Mouse (Mus musculus) splenic B cell, adult 2 months (primary cell): ENCODE measurements around the gene Efna5.

Source experiments
- DNase-seq: peaks from one replicate; pipeline ENCODE4 v3.0.0-alpha.2; 2011; ENCODE audit warnings: low read depth, low spot score
- H3K27me3 ChIP-seq: 2 replicates; pipeline ENCODE4 v1.6.1; 2012; ENCODE audit warnings: mild to moderate bottlenecking, low read length, moderate library complexity, mixed read lengths; ENCODE audit not compliant: control insufficient read depth, poor library complexity, insufficient read depth, severe bottlenecking
- H3K36me3 ChIP-seq: 2 replicates; pipeline ENCODE4 v1.6.1; 2012; ENCODE audit warnings: mild to moderate bottlenecking, low read length, moderate library complexity, mixed read lengths; ENCODE audit not compliant: control insufficient read depth, poor library complexity, insufficient read depth, severe bottlenecking

Efna5 gene

GRCm38 (mm10) chr17:62756951-62757350 lies 124.2 kb downstream of the Efna5 start:
- no peak for DNase-seq
- Histone ChIP-seq H3K36me3 (no peaks in the 10 kb centered on the region), H3K27me3 (no peaks in the 10 kb centered on the region)

GRCm38 (mm10) chr17:62755635-62756034 lies 125.5 kb downstream of the Efna5 start:
- DNase-seq, result no peak
- no peaks in the 10 kb centered on the region for H3K36me3 ChIP-seq
- no peaks in the 10 kb centered on the region; the same call in 1 of the 2 replicates for H3K27me3 ChIP-seq

DNA sequence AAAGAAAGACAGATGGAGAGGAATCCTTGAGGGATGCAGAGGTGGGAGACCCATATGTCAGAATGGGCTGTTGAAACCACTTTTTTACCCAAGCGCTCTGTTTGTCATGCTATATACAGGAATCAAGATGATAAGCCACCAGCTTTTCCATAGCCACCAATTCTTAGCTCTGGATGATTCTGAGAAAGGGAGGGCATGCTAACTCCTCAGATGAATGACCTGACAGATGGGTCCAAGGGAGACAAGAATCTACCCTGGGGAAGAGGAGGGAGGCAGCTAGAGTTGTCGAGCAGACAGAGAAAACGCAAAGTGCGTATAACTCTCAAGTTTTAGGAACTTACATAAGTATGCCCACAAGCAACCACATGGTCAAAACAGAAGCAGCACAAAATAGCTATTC lies 126.5 kb downstream of the Efna5 start:
- no peak for DNase-seq

GRCm38 (mm10) chr17:62752381-62752889 lies 128.7 kb downstream of the Efna5 start:
- no peaks in the 10 kb centered on the region for H3K36me3 ChIP-seq
- H3K27me3 ChIP-seq, result no peaks in the 10 kb centered on the region; the same call in 1 of the 2 replicates
- no peak for DNase-seq

More for the DNA sequence above, 126.5 kb downstream of the Efna5 start:
- Histone ChIP-seq H3K36me3 (no peaks in the 10 kb centered on the region), H3K27me3 (no peaks in the 10 kb centered on the region; the same call in 1 of the 2 replicates)

GRCm38 (mm10) chr17:62750647-62751046 lies 130.5 kb downstream of the Efna5 start:
- no peaks in the 10 kb centered on the region for H3K36me3 ChIP-seq
- DNase-seq, result no peak
- H3K27me3 ChIP-seq, result no peaks in the 10 kb centered on the region; the same call in 1 of the 2 replicates

DNA sequence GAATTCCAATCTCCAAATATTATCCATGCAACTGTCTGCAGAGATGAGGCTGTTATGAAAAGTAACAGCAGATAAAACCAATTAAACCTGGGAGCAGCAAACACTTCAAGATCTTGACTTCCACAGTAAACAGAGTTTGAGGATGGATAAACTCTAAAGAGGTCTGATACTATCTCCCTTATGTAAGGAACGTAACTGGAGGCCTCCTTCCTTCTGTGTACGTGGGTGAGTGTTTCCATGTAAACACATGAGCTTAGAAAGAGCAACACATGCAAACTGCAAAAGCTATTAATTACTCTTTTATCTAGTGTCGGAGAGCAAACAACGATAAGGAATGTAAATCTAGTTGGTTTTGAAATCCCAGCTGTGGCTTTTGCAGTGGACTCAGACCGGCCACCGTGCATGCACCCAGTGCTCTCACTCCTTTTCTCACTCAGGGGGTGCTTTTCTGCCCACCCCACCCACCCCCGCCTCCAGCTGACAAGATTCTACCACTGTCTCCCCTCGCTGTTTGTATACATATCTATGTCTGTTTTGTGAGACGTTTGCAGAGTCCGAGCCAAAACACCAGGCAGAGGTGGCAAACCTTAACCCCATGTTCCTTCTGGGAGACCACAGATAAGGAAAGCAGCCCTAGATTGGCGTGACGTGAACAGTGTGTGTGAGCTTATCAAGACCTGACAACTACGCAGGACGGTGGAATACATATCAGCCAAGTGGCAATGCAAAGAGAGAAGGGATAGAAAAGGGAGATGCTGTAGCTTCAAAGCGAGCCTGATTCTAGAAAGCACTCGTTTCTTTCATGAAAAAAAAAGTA lies 132.1 kb downstream of the Efna5 start:
- no peak for DNase-seq
- Histone ChIP-seq H3K27me3 (no peaks in the 10 kb centered on the region; the same call in 1 of the 2 replicates), H3K36me3 (no peaks in the 10 kb centered on the region)

GRCm38 (mm10) chr17:62747381-62747780 lies 133.7 kb downstream of the Efna5 start:
- H3K36me3 ChIP-seq, result no peaks in the 10 kb centered on the region
- DNase-seq, result no peak

GRCm38 (mm10) chr17:62746827-62747226 lies 134.3 kb downstream of the Efna5 start:
- Histone ChIP-seq H3K27me3 (no peaks in the 10 kb centered on the region; the same call in 1 of the 2 replicates), H3K36me3 (no peaks in the 10 kb centered on the region)
- DNase-seq, result no peak

More at GRCm38 (mm10) chr17:62747381-62747780, 133.7 kb downstream of the Efna5 start:
- no peaks in the 10 kb centered on the region; the same call in 1 of the 2 replicates for H3K27me3 ChIP-seq

GRCm38 (mm10) chr17:62745286-62745685 lies 135.8 kb downstream of the Efna5 start:
- DNase-seq, result no peak
- H3K36me3 ChIP-seq, result no peaks in the 10 kb centered on the region
- H3K27me3 ChIP-seq, result no peaks in the 10 kb centered on the region

DNA sequence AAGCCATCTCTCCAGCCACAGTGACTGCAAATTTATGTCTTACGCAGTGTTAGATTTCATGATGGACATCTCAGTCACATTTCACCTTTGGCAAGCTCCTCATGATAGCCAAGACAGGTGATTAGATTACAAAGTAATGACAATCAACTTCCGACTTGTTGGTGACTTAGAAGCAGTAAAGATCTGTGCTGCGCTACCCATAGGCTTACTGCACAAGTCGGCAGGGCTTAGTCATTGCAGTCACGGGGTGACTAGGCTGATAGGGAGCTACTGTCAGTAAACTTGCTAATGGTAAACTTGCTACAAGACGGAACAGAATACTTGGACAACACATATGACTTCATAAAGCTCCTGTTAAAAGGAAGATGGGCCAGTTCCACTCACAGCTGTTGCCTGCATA lies 136.9 kb downstream of the Efna5 start:
- DNase-seq, result no peak
- Histone ChIP-seq H3K36me3 (no peaks in the 10 kb centered on the region), H3K27me3 (no peaks in the 10 kb centered on the region)

DNA sequence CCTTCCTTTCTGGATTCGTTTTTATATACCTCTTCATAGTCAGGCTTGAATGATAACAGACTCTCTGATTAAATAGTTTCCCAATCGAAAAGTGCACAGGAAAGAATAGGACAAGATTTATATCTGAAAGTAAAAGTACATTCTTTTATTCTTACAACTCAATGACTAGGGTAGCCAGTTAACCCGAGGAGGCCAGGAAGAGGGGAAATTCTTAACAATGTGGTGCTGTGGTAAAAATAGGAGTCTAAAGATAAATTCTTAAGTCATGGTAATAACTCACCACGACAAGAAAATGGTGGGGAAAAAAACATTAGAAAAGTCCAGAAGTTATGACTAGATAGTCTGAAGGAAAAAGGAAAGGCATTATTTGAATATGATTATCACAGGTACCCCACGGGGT lies 139.4 kb downstream of the Efna5 start:
- DNase-seq, result no peak
- no peaks in the 10 kb centered on the region for H3K36me3 ChIP-seq
- H3K27me3 ChIP-seq, result no peaks in the 10 kb centered on the region

DNA sequence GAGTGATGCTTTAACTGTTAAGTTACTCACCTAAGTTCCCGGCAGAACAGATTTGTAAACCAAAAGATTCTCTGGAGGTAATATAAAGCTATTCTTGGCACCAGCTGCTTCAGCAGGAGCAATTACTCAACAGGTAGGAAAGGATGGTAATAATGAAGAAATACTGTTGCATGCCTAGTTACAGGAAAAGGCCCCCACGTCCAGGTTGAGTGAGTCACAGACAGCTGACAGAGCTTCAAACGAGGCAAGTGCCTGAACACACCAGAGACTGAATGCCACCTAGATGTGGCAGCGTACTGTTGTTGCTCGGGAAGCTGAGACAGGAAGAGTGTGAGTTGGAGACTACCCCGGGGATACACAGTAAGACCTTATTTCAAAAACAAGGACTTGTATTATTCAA lies 140.1 kb downstream of the Efna5 start:
- Histone ChIP-seq H3K27me3 (no peaks in the 10 kb centered on the region), H3K36me3 (no peaks in the 10 kb centered on the region)
- DNase-seq, result no peak

DNA sequence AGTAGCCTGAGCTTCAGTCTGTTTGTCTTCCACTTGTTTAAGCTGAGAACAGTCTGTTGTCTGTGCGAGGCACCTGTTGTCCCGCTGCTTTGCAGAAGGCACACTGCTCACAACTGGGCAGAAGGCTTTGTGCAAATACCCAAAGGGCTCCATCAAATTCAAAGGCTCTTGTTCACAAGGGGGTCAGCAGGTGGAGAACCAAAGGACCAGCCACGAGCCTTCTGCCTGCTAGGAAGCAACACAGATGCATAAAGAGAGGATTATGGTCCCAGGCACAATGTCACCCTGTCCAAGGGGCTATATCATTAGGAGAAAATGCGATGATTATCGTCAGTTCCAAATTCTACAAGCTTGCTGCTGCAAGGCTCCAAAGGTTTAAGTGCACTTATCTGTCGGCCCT lies 141.1 kb downstream of the Efna5 start:
- no peak for DNase-seq
- Histone ChIP-seq H3K36me3 (no peaks in the 10 kb centered on the region), H3K27me3 (no peaks in the 10 kb centered on the region)

DNA sequence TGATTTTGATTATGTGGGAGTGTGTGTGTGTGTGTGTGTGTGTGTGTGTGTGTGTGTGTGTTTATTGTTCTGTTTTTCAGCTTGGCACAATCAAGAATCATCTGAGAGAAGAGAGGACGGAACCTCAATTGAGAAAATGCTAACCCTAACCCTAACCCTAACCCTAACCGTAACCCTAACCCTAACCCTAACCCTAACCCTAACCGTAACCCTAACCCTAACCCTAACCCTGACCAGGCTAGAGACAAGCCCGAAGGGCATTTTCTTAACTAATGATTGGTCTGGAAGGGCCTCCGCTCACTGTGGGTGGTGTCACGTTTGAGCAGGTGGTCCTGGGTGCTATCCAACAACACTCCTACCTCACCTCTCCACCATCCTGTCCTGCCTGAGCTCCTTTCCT lies 143.7 kb downstream of the Efna5 start:
- H3K27me3 ChIP-seq, result no peaks in the 10 kb centered on the region
- DNase-seq, result no peak
- H3K36me3 ChIP-seq, result no peaks in the 10 kb centered on the region

DNA sequence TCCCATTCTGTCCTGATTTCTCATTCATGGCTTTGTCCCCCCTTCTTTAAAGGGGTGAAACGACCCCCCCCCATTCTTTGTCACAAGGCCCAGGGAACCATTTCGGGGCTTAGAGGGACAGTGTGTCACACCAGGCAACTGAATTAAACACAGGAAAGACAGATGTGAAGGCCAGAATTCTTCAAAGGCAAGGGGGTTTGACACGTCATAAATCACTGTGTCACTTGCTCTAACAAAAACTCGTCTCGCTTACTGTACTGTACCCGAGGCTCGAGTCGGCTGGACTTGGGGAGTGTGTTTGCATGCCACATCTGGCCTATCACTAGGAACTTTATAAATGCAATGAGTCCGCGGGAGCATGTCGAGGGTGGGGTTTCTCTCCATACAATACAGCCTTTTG lies 145.2 kb downstream of the Efna5 start:
- Histone ChIP-seq H3K36me3 (no peaks in the 10 kb centered on the region), H3K27me3 (no peaks in the 10 kb centered on the region)
- DNase-seq, result no peak
